Mouse (Mus musculus): Measurements from ENCODE around the gene Slfn2. TPM values are rescaled to one million over a fixed set of nuclear protein-coding genes. Genes with fewer than 3 reads are reported as not detected.
"Not testable (repeated sequence)": the region's sequence is repeated elsewhere in the genome, so short reads cannot be mapped to it uniquely, and the experiment has no call there.

The Slfn2 gene
- 1 to 10 TPM; 4.8 to 7.0 (median 6.1) TPM for total RNA-seq (2022)

DNA sequence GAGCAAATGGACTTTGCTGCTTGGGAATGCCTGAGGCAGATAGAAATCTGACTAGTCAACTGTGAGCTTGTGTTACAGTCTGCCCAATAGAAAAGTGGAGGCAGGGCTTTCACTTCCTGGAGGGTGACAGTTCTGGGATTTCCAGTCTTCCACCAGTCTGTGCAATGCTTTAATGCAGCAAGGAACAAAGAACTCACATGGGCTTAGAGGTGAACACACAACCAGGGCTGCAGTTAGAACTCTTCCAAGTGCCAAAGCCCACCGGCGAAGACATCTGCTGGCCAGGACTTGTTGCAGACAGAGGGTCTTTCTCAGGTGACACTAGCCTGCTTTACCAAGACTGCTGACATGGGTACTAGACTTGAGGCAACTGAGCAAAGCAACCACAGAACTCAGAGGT, at the start of gene Slfn2:
Gene Slfn2, plus strand, starts transcription at position 167 of the 400 bp plus-strand sequence.
- no peak for DNase-seq

DNA sequence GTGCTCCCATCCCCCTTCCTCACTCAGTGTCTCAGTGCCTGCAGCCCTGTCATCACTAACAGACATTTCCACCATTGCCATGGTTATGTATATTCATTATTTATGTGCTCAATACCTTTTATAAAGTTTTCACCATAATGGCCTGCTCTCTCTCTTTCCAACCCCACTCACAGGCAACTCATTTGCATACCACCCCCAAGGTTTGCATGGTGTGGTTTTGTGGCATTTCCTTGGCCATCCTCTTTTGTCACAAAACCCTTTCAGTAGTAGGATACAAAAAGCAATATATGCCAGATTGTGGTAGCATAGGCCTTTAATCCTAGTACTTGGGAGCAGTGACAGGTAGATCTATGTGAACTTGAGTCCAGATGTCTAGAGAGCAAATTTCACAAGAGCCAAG, 48.8 kb upstream of the Slfn2 start:
- no peak for DNase-seq

DNA sequence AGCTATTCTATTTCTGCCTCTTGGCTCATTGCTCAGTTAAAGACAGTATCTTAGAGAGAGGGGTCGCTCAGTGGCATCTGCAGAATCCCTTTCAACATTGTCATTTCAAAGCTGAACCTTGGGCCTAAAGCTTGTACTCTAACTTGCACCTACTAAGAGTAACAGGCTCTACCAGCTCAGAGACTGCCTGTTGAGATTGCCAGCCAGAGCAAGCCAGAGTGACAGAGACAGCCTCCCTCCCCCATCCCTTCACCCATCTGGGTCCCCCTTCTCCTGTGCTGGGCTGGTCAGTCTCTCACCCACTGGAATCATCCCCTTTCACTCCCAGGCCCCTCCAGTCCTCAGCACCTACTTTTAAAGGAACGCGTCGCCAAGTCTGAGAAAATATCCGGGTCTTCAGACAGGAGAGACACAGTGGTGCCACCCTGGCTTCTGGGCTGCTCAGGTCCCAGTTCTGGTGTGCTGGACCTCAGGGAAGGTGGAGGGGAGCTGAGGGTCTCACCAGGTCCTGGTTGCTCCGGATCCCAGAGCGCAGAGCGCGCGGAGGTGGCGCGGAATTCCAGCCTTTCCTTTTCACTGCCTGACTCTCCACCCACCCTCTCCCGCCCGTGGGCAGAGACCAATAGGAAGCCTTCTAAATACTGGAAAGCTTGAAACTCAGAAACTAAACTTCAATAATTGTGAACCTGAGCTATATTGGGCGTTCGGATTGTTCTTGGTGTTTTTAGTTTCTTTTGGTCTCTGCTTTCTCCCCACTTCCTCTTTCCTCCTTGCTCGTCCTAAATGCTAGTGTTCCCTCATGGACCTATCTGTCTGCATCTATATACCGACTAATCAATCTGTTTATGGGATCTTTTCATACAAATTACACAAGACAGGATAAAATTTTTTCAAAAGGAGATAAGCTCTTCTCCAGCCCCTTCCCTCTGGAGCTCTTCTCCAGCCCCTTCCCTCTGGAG, 45.1 kb upstream of the Slfn2 start:
- not testable (repeated sequence) for DNase-seq

- DNase-seq: peak; percentile 38
These were observed 44.3 kb upstream of the Slfn2 start, which contains the start of gene Slfn8 for GRCm38 (mm10) chr11:83020621-83021020. Gene Slfn8 (minus strand): TSS chr11:83020810.

DNA sequence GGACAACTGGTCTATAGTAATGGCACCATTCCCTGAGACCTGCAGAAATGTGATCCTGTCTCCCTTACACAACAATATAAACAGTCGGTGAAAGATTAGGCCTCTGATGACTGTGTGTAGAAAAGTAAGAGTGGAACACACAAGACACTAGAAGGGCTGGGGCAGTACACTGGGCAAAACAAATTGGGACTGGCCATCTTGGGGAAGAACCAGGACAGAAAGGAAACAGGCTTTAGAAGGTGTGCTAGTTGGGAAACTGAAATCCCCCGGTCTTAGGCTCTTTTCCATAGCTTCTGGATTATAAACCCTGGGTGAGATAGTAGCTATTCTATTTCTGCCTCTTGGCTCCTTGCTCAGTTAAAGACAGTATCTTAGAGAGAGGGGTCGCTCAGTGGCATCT, 26.2 kb upstream of the Slfn2 start:
- DNase-seq: not testable (repeated sequence)

DNA sequence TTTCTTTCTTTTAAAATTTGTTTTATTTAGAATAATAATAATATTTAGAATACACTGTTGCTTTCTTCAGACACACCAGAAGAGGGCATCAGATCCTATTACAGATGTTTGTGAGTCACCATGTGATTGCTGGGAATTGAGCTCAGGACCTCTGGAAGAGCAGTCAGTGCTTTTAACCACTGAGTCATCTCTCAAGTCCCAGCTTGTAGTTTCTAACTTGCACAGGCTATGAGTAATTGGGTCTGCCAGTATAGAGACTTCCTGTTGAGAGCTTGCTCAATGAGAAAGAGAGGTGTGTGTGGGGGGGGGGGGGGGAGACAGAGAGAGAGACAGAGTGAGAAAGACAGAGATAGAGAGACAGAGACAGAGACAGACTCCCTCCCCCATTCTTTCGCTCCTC, 25.8 kb upstream of the Slfn2 start:
- no peak for DNase-seq

DNA sequence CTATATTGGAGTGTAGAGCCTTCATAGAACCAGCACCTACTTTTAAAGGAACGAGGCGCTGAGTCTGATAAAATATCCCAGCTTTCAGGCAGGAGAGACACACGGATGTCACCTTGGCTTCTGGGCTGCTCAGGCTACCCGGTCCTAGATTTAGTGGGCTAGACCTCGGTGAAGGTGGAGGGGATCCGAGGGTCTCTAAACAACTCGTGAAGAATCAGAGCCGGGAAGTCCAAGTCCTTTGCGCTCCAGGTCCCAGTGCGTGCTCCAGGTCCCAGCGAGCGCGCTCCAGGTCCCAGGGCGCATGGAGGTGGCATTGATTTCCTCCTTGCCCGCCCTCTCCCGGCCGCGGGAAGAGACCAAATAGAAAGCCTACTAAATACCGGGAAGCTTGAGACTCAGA, 25.1 kb upstream of the Slfn2 start:
- DNase-seq: no peak

DNA sequence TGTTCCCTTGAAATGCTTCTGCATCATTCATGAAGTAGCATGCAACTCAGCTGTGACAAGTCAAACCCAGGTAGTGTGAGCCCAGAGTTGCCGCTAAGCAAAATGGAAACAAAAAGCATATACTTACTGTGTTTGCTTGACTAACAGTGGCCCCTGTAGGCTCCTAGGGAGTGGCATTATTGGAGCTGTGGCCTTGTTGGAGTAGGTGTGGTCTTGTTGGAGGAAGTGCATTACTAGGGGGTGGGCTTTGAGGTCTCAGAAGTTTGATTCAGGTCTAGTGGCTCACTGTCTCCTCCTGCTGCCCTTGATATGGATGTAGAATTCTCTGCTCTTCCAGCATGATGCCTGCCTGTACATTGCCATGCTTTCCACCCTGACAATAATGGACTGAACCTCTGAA, 24.6 kb upstream of the Slfn2 start:
- no peak for DNase-seq

GRCm38 (mm10) chr11:83041000-83041399, 23.9 kb upstream of the Slfn2 start:
- no peak for DNase-seq

DNA sequence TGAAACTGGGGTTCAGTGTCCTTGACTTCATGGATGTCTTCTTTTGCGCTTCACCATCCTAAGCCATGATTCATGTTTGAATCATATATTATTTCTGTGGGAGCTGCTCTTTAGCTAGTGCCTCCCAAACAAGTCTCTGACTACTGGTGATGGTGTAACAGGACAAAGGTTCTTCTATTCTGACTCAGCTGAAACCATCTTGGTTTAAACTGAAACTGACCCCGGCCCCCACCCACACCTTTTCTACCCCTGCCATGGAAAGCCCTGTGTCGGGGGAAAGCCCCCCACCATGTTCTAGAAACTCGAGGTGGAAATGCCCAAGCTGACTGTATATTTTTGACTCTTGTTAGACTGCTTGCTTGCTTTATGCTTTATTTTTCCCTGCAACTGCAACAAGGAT, 21.0 kb upstream of the Slfn2 start:
- no peak for DNase-seq

GRCm38 (mm10) chr11:83045642-83046041, 19.3 kb upstream of the Slfn2 start:
- no peak for DNase-seq

- DNase-seq: peak; percentile 36
These were observed 7.0 kb upstream of the Slfn2 start for GRCm38 (mm10) chr11:83057863-83058262.

GRCm38 (mm10) chr11:83060412-83061020, 4.4 kb upstream of the Slfn2 start:
- no peak for DNase-seq

DNA sequence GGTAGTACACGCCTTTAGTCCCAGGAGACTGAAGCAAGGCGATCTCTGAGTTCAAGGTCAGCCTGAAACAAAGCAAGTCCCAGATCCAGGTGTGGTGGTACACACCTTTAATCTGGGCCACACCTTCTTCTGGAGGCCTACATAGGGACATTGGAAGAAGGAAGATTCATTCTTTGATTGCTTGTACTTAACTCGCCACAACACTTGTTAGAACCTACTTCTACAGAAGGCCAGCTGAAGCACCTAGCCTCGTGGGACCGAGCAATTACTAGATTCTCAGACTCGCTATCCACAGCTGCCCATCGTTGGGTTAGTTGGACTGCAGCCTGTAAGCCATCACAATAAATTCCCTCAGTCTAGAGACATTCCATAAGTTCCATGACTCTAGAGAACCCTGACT, 3.1 kb upstream of the Slfn2 start:
- no peak for DNase-seq

DNA sequence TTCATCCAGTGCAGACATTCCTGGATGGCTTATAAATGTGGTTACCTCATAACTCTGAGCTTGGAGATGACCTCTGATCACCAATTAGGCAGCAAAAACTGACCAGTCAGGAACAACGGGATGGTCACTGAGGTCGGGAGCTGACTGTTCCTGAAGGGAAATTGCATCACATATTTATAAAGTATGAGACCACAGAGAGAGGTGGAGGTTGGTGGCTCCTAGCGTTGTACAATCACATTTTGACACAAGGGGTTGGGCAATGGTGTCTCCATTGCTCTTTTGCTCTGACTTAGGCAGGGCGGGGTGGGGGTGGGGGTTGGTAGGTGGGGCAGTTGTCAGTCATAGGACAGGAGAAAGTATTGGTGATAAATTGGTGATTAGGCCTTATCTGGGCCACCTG, 1.8 kb upstream of the Slfn2 start:
- no peak for DNase-seq

DNA sequence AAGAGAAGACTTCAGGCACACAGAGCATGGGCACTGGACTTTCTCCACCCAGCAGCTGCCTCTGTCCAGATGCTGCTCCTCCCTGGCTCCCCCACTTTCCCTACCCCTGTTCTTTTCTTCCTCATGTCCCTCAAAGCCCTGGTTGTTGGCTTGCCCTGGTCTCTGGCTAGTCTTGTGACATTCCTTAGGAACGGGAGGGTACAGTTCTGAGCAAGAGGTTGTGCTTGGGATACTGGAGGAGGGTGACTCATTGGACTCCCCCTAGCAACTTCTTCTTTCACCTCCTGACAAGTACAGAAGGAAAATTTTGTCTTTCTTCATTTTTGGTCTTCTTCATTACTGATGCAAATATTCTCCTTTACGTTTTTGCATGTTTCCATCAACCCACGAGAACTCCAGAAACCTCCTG, 967 bp upstream of the Slfn2 start:
- DNase-seq: no peak

DNA sequence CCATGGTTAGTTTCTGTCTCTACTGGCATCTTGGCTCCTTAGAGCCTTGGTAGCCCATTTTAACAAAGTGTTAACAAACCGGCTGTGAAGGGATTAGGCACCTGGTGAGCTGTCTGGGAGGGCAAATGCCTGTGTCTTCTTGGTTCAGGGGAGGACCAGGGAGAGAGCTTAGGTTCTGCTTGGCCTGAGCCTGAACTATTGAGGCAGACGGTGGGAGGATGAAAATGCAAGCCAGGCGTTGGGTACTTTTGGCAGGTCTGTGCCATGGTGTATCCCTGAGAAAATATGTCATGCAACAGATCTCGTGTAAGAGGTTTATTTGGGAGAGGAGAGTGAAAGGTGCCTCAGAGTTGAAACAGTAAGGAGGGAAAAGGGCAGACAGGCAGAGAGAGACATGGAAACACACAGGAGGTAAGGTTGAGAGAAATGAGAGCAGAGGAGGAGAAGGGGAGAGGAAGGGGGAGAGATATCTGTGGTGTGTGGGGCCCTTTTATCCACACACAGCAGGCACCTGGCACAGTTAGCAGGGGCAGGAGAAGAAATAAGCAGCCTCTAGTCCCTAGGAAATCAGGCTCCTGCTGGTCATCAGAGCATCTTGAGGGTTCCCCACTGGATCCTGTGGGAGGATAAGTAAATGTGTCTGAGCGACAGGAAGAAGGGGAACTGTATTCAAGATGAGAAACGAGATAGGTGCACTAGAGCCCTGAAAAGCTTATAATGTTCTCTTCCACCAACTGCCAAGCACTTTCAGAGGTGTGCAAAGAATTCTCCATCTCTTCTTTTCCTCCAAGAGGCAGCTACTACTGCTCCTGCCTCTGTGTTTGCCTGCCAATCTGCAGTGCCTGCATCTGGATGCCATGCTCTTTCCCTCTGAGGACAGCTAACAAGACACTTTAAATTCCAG, 781 bp downstream of the Slfn2 start:
- no peak for DNase-seq

GRCm38 (mm10) chr11:83066640-83067531, 2.0 kb downstream of the Slfn2 start:
- peak; percentile 27 for DNase-seq

DNA sequence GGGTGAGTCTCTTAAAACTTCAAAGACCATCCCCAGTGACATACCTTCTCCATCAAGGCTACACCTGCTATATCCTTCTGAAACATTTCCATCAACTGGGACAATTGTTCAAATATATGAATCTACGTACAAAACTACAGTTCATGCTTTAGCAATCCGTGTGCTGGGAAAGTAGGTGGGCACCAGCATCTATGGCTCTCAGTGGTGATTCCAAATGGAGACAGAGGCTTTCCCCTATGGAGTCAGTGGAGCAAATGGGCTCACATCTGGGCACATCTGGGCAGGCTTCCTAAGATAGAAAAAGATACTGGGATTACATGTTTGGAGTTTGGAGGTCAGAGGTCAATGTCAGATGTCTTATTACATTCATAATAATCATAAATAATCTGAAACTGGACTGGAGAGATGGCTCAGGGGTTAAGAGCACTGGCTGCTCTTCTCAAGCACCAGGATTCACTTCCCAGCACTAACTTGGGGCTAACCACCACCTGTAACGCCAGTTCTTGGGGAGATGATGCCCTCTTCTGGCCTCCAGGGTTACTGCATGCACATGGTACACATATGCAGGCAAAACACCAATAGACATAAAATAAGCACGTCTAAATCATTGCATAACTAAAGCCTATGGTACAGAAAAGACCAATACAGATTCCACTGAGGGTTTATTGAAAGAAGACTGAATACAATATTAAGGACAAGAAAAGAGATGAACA, 3.2 kb downstream of the Slfn2 start:
- no peak for DNase-seq

GRCm38 (mm10) chr11:83070321-83070970, 5.5 kb downstream of the Slfn2 start:
- no peak for DNase-seq

Data from adrenal gland, adult 8-10 months (tissue).